Mouse (Mus musculus) frontal cortex, postnatal 25 days (tissue): Measurements from ENCODE around the gene Ift88.
"Not testable (repeated sequence)": the region's sequence is repeated elsewhere in the genome, so short reads cannot be mapped to it uniquely, and the experiment has no call there.

Experiments used
- DNase-seq, 2 experiments: peaks; one replicate each; pipeline ENCODE4 v3.0.0; 2022; ENCODE audit warnings: low spot score in 2 of 2

The Ift88 gene

GRCm38 (mm10) chr14:57452516-57452915 lies 28.7 kb downstream of the Ift88 start:
- no peak for DNase-seq

GRCm38 (mm10) chr14:57459883-57460282 lies 36.0 kb downstream of the Ift88 start:
- DNase-seq, result no peak

- DNase-seq, result not testable (repeated sequence)
Measured at GRCm38 (mm10) chr14:57460326-57460725, 36.5 kb downstream of the Ift88 start.

GRCm38 (mm10) chr14:57462871-57463270 lies 39.0 kb downstream of the Ift88 start:
- DNase-seq, result no peak

- peak; percentile 20 to 41 for DNase-seq
Measured at GRCm38 (mm10) chr14:57475057-57475456, 51.2 kb downstream of the Ift88 start.

- DNase-seq, result no peak
Measured at GRCm38 (mm10) chr14:57482262-57482661, 58.4 kb downstream of the Ift88 start.

GRCm38 (mm10) chr14:57484183-57484582 lies 60.3 kb downstream of the Ift88 start:
- DNase-seq, result no peak

GRCm38 (mm10) chr14:57489696-57490095 lies 65.8 kb downstream of the Ift88 start:
- DNase-seq, result no peak

- DNase-seq, result no peak
Measured at GRCm38 (mm10) chr14:57493840-57494239, 70.0 kb downstream of the Ift88 start.

- no peak for DNase-seq
Measured at GRCm38 (mm10) chr14:57503729-57504128, 79.9 kb downstream of the Ift88 start.

GRCm38 (mm10) chr14:57509554-57509953 lies 85.7 kb downstream of the Ift88 start:
- no peak for DNase-seq

GRCm38 (mm10) chr14:57515156-57515762 lies 91.4 kb downstream of the Ift88 start:
- DNase-seq, result no peak

GRCm38 (mm10) chr14:57517001-57517400 lies 93.1 kb downstream of the Ift88 start:
- peak in 1 of 2 experiments; percentile 41 for DNase-seq

GRCm38 (mm10) chr14:57523762-57524161 lies 99.9 kb downstream of the Ift88 start:
- DNase-seq, result no peak

GRCm38 (mm10) chr14:57524671-57525387 lies 101.0 kb downstream of the Ift88 start, which contains the start of gene Il17d:
Gene Il17d (plus strand): TSS chr14:57524777.
- no peak for DNase-seq

- peak in 1 of 2 experiments; percentile 63 for DNase-seq
Measured at GRCm38 (mm10) chr14:57525388-57526049, 101.7 kb downstream of the Ift88 start.

- no peak for DNase-seq
Measured at GRCm38 (mm10) chr14:57526050-57526623, 102.3 kb downstream of the Ift88 start.

- DNase-seq, result no peak
Measured at GRCm38 (mm10) chr14:57527122-57527521, 103.3 kb downstream of the Ift88 start.

- DNase-seq, result no peak
Measured at GRCm38 (mm10) chr14:57527598-57527997, 103.7 kb downstream of the Ift88 start.

- peak in 1 of 2 experiments; percentile 51 for DNase-seq
Measured at GRCm38 (mm10) chr14:57529086-57529785, 105.4 kb downstream of the Ift88 start.

GRCm38 (mm10) chr14:57529786-57530515 lies 106.1 kb downstream of the Ift88 start:
- no peak for DNase-seq
